Mouse (Mus musculus) adrenal gland, postnatal 4 days (tissue): ENCODE data around the gene Hmgb2. TPM values are rescaled to one million over a fixed set of nuclear protein-coding genes. Genes with fewer than 3 reads are reported as not detected.
"Not testable (repeated sequence)": the region's sequence is repeated elsewhere in the genome, so short reads cannot be mapped to it uniquely, and the experiment has no call there.

Experiments
- DNase-seq, 2 experiments: peaks; one replicate each; pipeline ENCODE4 v3.0.0; 2021 to 2022; ENCODE audit warnings: low spot score in 2 of 2, mixed read lengths in 2 of 2
- long read RNA-seq, 2 experiments: library from polyadenylated mRNA; stranded (forward); transcript quantifications; one replicate each; pipeline ENCODE4 v2.0.0; 2021
- total RNA-seq, 2 experiments: library from RNA; stranded (reverse); gene quantifications; 2 replicates each; pipeline ENCODE4 v1.2.3; 2021

Hmgb2 gene
- 100 to 1,000 TPM; 172 to 189 TPM for total RNA-seq
- long read RNA-seq, experiment 1, transcript Hmgb2-201 (5 exons, 2,628 nt), result major isoform, 146 of 192 reads
- long read RNA-seq, experiment 1, partial matches to known transcripts, result 9 of 192 reads
- long read RNA-seq, experiment 1, other reads (novel, unspliced or antisense), result 37 of 192 reads
- long read RNA-seq, experiment 2, transcript Hmgb2-201 (5 exons, 2,628 nt), result major isoform, 187 of 264 reads
- long read RNA-seq, experiment 2, partial matches to known transcripts, result 20 of 264 reads
- long read RNA-seq, experiment 2, other reads (novel, unspliced or antisense), result 57 of 264 reads

DNA sequence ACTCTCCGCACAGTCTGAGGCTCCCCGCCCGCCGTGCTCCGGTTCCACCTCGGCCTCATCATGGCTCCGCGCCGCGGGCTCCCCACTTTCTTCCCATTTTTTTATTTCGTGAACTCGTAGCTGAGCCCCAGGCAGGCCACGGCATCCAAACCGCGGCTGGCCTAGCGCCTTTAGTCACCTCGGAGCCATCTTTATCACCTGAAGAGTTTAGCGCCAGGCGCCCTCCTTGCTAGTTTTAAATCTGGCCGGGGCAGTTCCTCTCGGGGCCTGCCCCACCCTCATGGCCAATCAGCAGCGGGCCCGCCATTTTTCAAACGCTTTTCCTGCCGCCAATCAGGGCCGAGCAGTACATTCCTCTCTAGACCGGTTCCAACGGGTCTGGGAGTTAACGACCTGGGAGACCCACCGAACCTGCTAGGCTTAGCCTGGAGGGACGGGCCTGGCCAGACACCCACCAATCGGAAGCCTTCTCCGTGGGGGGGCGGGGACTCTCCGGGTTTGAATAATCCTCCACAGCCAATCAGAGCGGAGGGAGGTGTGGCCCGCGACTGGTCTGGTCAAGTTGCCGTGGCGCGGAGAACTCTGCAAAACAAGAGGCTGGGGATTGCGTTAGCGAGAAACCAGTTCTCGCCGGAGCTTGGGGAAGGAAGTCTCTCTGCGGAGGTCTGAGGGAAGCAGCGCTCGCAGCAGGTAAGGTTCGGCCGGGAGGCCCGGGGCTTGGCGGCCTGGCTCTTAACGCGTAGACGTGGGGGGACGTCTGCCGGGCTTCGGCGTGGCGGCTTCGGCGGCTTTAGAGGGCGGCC lies at the start of gene Hmgb2:
Gene Hmgb2 (plus strand): TSS at position 592 of the 803 bp plus-strand sequence.
- peak; percentile 98 to 100 for DNase-seq

DNA sequence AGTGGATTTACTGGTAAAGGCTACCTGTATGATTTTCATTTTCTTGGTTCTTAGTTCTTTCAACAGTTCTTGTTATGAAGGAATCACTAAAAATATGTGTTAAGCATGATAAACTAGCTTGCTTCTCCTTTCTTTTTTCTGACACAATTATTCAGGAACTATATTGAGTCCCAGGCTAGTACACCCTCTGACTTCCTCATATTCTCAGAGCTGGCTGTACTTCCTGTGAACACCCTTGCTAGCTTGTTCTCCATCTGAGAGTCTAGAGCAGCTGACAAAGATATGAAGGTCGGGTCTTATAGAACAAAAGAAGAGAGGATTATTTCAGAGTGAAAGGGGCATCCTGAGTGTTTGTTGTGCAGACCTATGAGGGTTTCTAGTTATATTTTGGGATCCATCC lies 48.9 kb upstream of the Hmgb2 start:
- no peak for DNase-seq

DNA sequence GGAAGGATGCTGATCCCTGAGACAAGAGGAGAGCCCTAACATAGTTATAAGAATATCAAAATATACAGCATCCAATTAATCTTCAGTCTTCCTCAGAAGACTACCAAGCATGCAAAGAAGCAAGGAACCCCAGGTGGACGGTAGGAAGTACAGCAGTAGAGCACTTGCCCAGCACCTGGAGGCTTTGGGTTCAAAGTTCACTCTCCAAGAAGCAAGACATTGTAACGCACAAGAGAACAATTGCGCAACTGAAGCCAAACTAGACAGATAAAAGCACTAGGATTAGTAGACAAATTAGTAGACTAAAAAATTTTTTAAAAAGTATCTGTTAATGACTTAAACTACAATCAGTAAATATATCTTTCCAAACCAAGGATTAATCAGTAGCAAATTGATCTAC lies 48.0 kb upstream of the Hmgb2 start:
- no peak for DNase-seq

DNA sequence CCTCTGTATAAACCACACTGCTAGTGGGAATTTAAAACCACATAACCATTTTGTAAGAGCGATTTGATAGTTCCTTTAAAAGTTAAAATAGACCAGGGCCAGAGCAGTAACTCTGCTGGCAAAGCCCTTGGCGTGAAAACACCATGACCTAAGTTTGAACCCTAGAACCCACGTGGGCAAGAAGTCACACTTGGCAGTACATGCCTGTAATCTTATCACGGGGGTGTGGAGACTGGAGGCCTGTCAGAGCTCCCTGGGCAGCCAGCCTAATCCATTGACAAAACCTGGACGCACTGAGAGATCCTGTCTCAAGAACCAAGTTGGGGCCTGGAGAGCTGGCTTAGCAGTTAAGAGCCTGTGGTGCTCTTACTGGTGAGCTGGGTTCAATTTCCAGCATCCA lies 43.1 kb upstream of the Hmgb2 start:
- DNase-seq, result peak; percentile 13 to 35

DNA sequence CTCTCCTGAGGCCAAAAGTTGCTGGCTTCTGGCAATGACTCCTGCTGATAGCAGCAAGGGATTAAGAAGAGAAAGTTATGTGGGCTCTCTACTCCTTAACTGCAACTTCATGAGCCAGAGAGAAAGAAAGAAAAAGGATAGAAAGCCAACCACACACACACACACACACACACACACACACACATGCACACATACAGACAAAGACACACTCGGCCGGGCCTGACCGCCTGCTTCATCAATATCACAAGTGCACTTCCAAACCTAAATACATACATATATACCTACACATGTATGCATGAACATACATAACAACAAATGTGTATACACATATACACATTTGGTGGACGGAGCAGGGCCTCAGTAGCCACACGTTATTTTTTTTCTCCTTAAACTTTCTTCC lies 40.8 kb upstream of the Hmgb2 start:
- no peak for DNase-seq

DNA sequence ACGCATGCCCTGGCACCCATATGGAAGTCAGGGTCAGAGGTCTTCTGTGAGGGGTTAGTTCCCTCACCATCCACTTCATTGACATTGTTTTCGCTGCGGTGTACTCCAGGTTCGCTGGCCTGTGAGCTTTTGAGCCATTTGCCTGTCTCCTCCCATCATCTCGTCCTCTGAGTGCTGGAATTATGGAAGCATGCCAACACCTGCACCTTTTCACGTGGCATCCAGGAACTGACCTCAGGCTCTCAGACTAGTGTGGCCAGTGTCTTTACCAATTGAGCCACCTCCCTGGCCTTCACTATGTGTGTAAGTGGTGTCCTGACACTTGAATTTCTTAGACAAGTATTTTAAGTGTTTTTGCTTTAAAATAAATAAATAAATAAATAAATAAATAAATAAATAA lies 38.0 kb upstream of the Hmgb2 start:
- DNase-seq, result no peak

DNA sequence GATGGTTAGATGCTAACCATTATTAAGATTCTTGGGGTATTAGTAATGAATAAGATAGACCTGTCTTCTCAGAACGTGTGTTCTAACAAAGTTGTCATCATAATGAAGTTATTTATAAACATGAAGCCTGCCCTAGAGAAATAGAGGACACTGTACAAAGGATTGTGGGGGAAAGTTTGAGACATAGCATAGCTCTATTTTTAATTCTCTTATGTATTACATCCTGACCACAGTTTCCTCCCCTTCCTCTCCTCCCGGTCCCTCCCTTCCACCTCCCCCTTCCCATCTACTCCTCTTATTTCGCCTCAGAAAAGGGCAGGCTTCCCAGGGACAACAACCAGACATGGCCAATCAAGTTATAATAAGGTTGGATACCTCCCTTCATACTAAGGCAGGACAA lies 33.3 kb upstream of the Hmgb2 start:
- DNase-seq, result no peak

DNA sequence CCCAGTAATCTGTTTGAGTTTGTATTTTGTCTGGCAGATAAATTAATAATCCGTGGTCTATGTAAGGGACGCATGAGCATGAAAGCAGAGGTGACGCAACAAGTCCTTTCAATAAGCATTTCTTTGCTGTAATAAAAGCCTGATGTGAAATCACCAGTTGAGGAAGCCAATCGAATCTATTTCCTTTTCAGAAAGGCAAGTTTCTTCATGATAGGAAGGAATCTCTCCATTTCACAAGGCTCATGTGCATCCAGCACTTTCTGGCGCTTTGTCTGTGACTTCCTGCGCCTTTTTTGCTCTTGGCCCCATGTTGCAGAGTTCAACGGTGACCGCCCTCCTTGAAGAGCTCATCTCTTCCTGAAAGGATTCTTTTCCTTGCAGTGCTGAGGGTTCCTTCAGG lies 32.0 kb upstream of the Hmgb2 start:
- DNase-seq, result no peak

DNA sequence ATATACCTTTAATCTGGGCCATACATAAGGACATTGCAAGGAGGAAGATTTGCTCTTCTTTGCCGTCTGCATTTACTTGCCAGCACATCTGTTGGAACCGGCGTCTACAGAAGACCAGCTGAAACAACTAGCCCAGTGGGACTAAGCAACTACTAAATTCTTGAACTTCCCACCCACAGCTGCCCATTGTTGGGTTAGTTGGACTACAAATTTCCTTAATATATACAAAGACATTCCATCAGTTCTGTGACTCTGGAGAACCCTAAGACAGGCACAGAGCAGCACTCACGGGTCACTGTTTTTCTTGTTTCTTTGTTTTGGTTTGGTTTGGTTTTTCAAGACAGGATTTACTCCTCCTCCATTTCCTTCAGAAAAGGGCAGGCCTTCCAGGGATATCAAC lies 31.1 kb upstream of the Hmgb2 start:
- no peak for DNase-seq

DNA sequence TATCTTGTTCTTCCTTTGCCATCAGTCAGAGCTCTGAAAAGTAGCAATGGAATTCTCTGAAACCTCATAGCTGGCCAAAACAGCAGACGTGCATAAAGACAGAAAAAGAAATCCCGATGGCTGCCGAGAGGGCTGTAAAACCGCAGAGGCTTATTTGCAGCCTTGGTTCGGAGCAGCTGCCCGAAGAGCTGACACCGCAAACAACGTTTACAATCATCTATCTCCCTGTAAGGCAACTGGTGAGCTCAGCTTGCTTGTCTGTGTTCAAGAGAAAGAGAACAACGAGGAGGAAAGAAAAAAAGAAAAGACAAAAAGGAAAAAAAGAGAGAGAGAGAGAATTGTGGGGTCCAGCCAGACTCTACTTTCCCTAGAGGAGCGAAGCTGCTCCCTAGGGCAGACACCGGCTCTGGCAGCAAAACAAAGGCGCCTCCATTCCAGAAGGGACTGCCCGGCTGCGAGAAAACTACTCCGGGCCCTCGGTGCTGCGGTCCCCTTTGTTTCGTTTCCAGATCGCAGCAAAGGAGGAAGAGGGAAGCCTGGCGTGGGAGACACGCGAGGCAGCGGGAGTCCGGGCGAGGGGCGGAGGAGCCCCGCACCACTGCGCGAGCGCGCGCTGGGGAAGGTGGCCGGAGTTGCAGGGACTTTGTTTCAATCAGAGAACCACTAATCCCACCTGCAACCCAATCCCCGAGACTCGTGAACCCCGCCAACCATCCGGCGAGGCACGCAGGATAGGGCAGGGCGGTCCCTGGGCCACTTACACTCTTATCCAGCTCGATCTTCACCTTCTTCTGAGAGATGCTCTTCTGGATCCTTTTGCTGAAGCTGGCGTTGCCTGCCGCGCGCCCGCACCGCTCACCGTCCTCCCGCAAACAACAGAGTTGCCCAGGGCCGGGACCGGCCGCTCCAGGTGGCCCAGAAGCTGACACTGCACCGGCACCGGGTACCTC lies 24.9 kb upstream of the Hmgb2 start:
- peak; percentile 11 to 19 for DNase-seq

DNA sequence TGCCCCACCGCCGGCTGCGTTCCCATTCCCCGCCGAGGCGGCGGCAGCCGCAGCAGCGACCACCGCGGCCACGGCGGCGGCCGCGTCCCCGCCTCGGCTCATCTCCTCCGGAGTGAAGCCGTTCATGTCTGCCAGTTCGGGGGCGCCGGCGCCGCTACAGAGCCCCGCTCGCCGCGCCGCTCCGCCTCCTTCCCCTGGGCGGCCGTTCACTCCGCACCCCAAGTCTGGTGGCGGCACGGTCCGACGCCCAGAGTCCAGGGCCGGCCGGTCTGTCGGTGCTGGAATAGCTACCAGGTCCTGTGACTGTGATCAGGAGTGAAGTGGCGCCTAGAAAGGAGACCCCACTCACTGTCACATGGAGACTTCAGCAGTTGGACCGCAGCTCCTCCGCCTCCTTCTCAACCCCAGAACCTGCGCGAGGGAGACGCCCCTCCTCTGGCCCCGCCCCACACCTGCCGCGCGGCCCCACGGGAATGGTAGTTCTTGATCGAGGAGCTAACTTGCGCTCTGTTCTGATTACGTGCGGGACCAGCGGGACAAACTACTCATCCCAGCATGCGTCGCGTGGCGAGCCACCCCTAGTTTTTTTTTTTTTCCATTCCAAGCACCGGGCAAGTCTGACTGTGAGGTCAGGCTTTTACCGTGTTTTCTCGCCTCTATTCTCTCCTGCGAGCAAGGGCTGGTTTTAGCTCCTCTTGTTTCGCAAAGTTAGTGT lies 24.1 kb upstream of the Hmgb2 start, which contains the start of gene Sap30:
Gene Sap30 (minus strand): TSS at position 420 of the 715 bp plus-strand sequence.
- DNase-seq, result peak; percentile 91 to 97

DNA sequence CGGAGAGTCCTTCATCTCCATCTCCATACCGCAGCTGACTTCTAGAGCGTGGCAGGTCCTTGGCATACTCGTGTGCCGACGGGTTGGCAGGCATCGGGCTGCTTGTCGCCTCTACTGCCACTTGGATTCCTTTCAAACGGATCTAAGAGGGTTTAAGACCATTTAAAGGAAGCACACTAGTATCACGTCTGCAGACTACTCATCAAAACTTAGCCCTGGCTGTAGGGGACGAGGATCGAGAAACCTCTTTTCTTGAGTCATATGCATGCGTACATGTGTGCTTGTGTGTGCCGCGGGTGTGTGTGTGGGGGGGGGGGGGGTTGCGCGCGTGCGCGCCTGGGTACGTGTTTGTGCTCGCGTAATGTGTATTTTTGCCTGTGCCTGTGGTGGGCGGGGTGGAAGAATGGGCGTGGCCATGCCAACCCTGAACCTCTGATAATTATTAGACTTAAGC lies 23.4 kb upstream of the Hmgb2 start:
- DNase-seq, result no peak

DNA sequence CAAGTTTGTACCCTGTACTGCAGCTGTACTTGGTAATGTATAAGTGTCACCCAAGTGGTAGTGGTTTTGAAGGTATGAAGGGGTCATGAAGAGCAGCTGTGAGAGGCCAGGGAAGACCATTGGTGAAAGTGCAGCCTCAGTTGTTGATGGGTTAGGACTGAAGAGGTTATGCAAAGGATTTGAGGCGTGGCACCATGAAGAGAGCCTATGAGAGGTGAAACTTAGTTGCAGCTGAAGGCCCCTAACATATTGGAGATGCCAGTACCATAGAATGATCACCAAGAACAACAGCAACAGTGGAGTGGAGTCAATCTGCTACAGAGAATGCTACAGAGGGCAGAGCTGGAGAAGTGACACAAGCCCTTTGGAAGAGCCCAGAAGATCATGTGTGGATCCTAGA lies 22.3 kb upstream of the Hmgb2 start:
- no peak for DNase-seq

DNA sequence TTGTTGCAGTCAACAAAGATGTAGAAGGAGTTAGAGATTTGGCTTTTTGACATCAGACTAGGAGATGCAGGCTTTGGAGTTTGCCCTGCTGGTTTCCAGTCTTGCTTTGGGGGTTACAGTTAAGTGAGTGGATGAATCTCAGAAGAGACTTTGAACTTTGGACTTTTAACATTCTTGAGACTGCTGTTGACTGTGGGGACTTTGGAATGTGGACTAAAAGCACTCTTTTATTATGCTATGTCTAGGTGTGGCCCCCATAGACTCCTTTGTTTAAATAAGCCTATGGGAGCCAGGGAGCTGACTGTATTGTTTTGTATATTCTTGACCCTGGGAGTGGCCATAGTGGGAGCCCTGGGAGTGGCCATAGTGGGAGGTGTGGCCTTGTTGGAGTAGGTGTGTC lies 21.8 kb upstream of the Hmgb2 start:
- no peak for DNase-seq

DNA sequence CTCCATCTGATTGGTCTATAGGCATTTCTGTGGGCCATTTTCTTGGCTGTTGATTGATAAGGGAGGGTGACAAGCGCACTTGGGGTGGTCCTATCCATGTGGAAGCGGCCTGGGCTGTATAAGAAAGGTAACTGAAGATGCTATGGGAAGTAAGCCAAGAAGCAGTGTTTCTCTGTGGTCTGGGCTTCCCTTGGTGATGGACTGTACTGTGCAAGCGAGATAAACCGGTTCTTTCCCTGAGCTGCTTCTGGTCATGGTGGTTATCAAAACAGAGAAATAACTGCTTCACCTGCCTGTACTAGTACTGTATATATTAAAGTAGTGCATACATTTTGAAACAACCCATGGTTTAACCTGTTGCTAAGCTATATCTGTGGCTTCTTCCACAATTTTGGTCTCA lies 19.8 kb upstream of the Hmgb2 start:
- no peak for DNase-seq

DNA sequence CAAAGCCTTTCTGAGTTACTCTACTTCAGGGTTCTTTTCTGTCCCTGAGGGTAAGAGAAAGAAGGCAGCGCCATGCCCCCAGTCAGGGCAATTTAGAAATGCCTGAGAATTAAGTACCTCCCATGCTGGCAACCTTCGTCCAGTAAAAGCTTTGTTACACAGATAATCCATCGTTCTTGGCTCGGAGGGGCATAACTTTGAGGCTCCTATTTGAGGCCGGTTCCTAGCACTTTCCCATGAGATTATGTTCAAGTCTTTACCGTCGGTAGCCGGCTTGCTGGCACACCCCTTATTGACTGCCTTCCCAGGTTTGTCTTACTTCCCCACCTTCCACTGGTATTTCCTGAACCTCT lies 13.2 kb upstream of the Hmgb2 start:
- DNase-seq, result no peak

DNA sequence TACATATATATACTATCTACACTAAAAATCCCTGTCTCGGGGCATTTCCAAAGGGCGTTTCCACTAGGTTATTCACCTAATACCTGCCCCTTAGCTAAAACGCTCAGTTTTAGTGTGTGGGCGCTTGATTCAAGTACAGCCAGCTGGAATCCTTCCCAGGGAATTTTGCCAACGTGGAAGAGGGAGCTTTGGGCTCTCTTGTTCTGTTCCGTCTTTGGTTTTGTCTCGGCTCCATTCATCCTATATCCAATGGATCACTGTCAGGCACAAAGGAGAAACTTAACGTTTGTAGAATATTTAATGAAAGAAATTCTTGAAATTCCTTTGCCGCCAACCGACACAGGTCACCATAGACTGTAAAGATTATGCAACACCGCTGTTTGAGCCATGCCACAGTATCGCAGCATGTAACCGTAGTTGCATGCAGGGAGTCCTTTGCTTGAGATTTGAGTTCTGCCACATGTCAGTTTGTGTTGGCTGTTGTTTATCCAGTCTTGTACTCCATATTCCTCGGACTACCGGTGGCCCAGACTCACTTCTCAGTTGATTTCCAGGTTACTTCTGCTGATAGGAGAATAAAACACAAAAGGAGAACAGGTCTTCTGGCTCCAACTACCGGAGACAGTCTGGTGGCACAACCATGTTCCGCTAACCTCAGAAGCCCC lies 12.7 kb upstream of the Hmgb2 start:
- no peak for DNase-seq

DNA sequence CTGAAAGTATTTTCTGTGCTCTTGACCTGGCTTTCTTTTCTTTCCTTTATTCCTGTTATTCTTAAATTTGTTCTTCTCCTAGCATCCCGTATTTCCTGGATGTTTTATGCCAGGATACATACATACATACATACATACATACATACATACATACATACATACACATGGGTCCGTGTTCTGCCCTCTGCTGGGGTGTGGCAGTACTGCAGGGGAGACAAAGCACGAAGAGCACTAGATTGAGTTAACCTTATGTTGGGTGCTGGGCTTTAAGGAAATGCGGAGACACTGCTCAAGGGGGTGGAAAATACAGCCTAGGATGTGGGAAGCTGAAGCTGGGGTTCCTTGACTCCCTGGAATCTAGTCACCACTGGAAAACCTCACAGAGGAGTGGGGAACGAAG lies 8.1 kb upstream of the Hmgb2 start:
- DNase-seq, result peak in 1 of 2 experiments; percentile 56

DNA sequence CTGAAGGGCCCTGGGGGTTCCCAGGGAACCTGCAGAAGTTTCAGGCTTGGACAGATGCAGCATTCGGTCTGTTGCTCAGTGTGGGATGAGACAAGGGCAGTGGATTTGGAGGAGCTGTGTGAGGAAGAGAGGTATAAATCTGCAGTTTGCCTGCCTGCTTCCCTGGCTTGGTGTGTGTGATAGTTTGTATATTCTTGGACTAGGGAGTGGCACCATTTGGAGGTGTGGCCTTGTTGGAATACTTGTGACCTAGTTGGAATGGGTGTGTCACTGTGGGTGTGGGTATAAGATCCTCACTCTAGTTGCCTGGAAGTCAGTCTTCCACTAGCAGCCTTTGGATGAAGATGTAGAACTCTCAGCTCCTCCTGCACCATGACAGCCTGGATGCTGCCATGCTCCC lies 6.2 kb upstream of the Hmgb2 start:
- DNase-seq, result not testable (repeated sequence)

DNA sequence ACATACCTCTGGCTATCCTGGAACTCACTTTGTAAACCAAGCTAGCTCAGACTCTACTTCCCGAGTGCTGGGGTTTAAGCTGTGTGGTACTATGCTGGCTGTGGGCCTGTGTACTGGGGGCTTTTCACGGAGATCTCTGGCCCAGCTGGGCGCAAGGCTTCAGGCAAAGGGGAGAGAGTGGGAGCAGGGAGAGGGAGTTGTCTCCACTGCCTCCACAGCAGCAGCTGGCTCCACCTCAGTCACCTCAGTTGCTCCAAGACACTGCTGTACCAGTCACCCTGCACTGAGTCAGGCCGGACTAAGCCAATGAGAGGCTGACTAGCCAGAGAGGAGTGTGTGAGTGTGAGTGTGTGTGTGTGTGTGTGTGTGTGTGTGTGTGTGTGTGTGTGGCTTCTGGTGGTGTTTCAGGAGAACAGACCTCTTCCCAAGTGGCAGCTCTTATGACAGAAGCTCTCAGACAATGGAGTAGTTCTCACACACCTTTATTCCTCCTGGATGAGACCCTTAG lies 4.1 kb upstream of the Hmgb2 start:
- DNase-seq, result no peak
